Mouse (Mus musculus) bone marrow macrophage, adult 2 months (primary cell): ENCODE measurements around the gene Ctc1.

Experiments used
- CTCF ChIP-seq: IDR thresholded peaks from 2 replicates; pipeline ENCODE4 v1.5.1; 2012; ENCODE audit warnings: low read depth, mild to moderate bottlenecking, low read length, moderate library complexity
- POLR2A ChIP-seq: IDR thresholded peaks from 2 replicates; pipeline ENCODE4 v1.6.1; 2012; ENCODE audit warnings: mild to moderate bottlenecking, low read depth, low read length, borderline replicate concordance

DNA sequence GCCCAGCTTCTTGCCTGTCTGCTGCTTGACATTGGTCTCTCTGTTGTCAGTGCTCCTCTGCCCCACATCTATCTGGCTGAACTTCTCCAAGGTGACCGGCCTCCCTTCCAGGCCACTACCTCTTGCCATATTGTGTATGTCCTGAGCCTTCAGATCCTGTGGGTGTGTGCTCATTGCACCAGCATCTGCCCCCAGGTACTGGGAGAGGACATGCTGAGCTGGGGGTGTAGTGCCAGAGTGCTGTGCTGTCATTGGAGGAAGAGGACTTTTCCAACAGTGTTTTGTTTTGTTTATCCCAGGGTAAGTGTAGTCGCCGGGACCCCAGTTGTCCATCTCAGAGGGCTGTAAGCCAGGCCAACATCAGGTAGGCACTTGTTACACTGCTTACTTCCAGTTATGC, 18.9 kb downstream of the Ctc1 start:
- TF ChIP-seq CTCF (no peak), POLR2A (no peak)
